Mouse (Mus musculus) splenic B cell, adult 2 months (primary cell): ENCODE data around the gene Cmtr1.
A peak's percentile ranks its signal among the peaks of the same experiment; 100 is the strongest.

Experiments used
- DNase-seq: peaks from one replicate; pipeline ENCODE4 v3.0.0-alpha.2; 2011; ENCODE audit warnings: low read depth, low spot score
- H3K27me3 ChIP-seq: 2 replicates; pipeline ENCODE4 v1.6.1; 2012; ENCODE audit warnings: mild to moderate bottlenecking, low read length, moderate library complexity, mixed read lengths; ENCODE audit not compliant: control insufficient read depth, poor library complexity, insufficient read depth, severe bottlenecking
- H3K36me3 ChIP-seq: 2 replicates; pipeline ENCODE4 v1.6.1; 2012; ENCODE audit warnings: mild to moderate bottlenecking, low read length, moderate library complexity, mixed read lengths; ENCODE audit not compliant: control insufficient read depth, poor library complexity, insufficient read depth, severe bottlenecking

The Cmtr1 gene

GRCm38 (mm10) chr17:29725027-29725620 lies 64.7 kb downstream of the Cmtr1 start:
- Histone ChIP-seq H3K36me3 (no peaks in the 10 kb centered on the region), H3K27me3 (no peaks in the 10 kb centered on the region)
- DNase-seq, result no peak

GRCm38 (mm10) chr17:29728082-29728481 lies 67.7 kb downstream of the Cmtr1 start:
- Histone ChIP-seq H3K36me3 (no peaks in the 10 kb centered on the region), H3K27me3 (no peaks in the 10 kb centered on the region)
- peak; percentile 36 for DNase-seq

- DNase-seq, result no peak
- Histone ChIP-seq H3K36me3 (no peaks in the 10 kb centered on the region), H3K27me3 (no peaks in the 10 kb centered on the region)
Measured at GRCm38 (mm10) chr17:29730510-29731265, 70.3 kb downstream of the Cmtr1 start.

- H3K36me3 ChIP-seq, result no peaks in the 10 kb centered on the region
- H3K27me3 ChIP-seq, result no peaks in the 10 kb centered on the region
- DNase-seq, result no peak
Measured at GRCm38 (mm10) chr17:29731266-29731952, 71.0 kb downstream of the Cmtr1 start.

GRCm38 (mm10) chr17:29731953-29732325 lies 71.5 kb downstream of the Cmtr1 start:
- Histone ChIP-seq H3K36me3 (no peaks in the 10 kb centered on the region), H3K27me3 (no peaks in the 10 kb centered on the region)
- no peak for DNase-seq

- no peak for DNase-seq
- Histone ChIP-seq H3K27me3 (no peaks in the 10 kb centered on the region), H3K36me3 (no peaks in the 10 kb centered on the region)
Measured at GRCm38 (mm10) chr17:29732522-29732921, 72.1 kb downstream of the Cmtr1 start.

GRCm38 (mm10) chr17:29736448-29737014 lies 76.1 kb downstream of the Cmtr1 start:
- DNase-seq, result no peak
- no peaks in the 10 kb centered on the region for H3K27me3 ChIP-seq

GRCm38 (mm10) chr17:29737849-29738804 lies 77.7 kb downstream of the Cmtr1 start:
- Histone ChIP-seq H3K27me3 (no peaks in the 10 kb centered on the region), H3K36me3 (no peaks in the 10 kb centered on the region)
- DNase-seq, result peak; percentile 40

More at GRCm38 (mm10) chr17:29736448-29737014, 76.1 kb downstream of the Cmtr1 start:
- no peaks in the 10 kb centered on the region for H3K36me3 ChIP-seq

GRCm38 (mm10) chr17:29747466-29747865 lies 87.1 kb downstream of the Cmtr1 start:
- Histone ChIP-seq H3K27me3 (no peaks in the 10 kb centered on the region; the same call in 1 of the 2 replicates), H3K36me3 (no peaks in the 10 kb centered on the region)
- DNase-seq, result no peak

GRCm38 (mm10) chr17:29754510-29754909 lies 94.1 kb downstream of the Cmtr1 start:
- DNase-seq, result no peak
- Histone ChIP-seq H3K27me3 (no peaks in the 10 kb centered on the region), H3K36me3 (no peaks in the 10 kb centered on the region)
